Comparison of ENCODE assay signal across 14 mouse cellular contexts in the genomic region with DNA sequence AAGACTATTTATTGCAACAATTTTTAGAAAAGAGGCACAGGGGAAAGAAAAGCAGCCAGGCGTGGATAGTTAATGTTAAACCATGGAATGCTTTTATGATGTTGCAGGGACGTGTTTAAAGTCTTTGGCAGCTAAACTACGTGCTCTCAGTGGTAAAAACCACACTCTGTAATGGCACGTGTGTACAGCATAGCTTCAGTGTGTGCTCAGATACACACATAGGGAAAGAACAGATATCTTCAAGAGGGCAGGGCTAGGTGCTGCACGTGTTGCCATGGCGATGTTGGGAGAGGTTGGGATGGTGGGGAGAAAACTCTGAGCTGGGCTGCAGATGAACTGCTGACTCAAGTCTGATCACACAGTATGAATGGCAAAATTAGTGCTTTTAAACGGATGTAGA.
DNase-seq lines count a peak whose midpoint lies in the region; TF ChIP-seq lines count a peak whose summit lies in the region.
"Had no signal": no experiment of that assay in that cellular context is flagged by ENCODE, and none has a peak within 500 bp of the region (broad histone marks: within the 10 kb centered on the region; RNA-seq: fewer than 3 reads in every experiment).

No protein-coding gene starts in this region.

- H3K36me3 ChIP-seq in liver, adult 2 months (ENCODE audit: control insufficient read depth, insufficient read depth, low read length): no peaks in the 10 kb centered on the region
- H3K36me3 ChIP-seq in embryonic facial prominence, embryonic 10.5 days (replicated peaks): peaks cover 4% of the 10 kb centered on the region; the same call in 1 of the 2 replicates
- H3K36me3 ChIP-seq: limb, embryonic 12.5 days; midbrain, embryonic 13.5 days had no signal

- no peak for TF ChIP-seq POLR2A in liver, adult 2 months (IDR thresholded peaks at IDR 0.05; ENCODE audit: extremely low read depth, insufficient read depth, low read length)
- no peak for TF ChIP-seq POLR2A in bone marrow, adult 2 months (IDR thresholded peaks at IDR 0.05; ENCODE audit: borderline replicate concordance, control insufficient read depth, low read depth, low read length)

- H3K9me3 ChIP-seq in embryonic facial prominence, embryonic 10.5 days: no peaks in the 10 kb centered on the region
- H3K9me3 ChIP-seq: limb, embryonic 12.5 days had no signal

- no peak overlapping the region for H3K4me3 ChIP-seq in liver, adult 2 months (ENCODE audit: insufficient read depth, low read depth, low read length)
- H3K4me3 ChIP-seq in bone marrow, adult 2 months (replicated peaks; ENCODE audit: control insufficient read depth, low read depth, low read length): peak overlapping the region; percentile 4
- no peak overlapping the region for H3K4me3 ChIP-seq in embryonic facial prominence, embryonic 10.5 days
- H3K4me3 ChIP-seq: gastrocnemius, adult 2 months; limb, embryonic 12.5 days; midbrain, embryonic 13.5 days had no signal

- no peak overlapping the region for H3K9ac ChIP-seq in liver, adult 2 months (ENCODE audit: low read depth, low read length)
- H3K9ac ChIP-seq: limb, embryonic 12.5 days; midbrain, embryonic 13.5 days had no signal

- WGBS in liver, adult 2 months: 50% methylated on average over 7 of the region's 7 CpGs
- WGBS in bone marrow, adult 2 months: 87% methylated on average over 7 of the region's 7 CpGs
- 94% methylated on average over 7 of the region's 7 CpGs for WGBS in embryonic facial prominence, embryonic 10.5 days

- peaks cover 47% of the 10 kb centered on the region for H3K79me2 ChIP-seq in liver, adult 2 months (ENCODE audit: control insufficient read depth, insufficient read depth, low read length)

- H3K4me1 ChIP-seq in liver, adult 2 months (ENCODE audit: control insufficient read depth, insufficient read depth, low read length): peaks cover 9% of the 10 kb centered on the region
- peaks cover 9% of the 10 kb centered on the region for H3K4me1 ChIP-seq in bone marrow, adult 2 months (ENCODE audit: control insufficient read depth, insufficient read depth, low read length)
- peaks cover 9% of the 10 kb centered on the region; the same call in 1 of the 2 replicates for H3K4me1 ChIP-seq in embryonic facial prominence, embryonic 10.5 days

- H3K27ac ChIP-seq in liver, adult 2 months (replicated peaks; ENCODE audit: insufficient read depth, low read depth, low read length): no peak overlapping the region
- no peak overlapping the region for H3K27ac ChIP-seq in bone marrow, adult 2 months (ENCODE audit: control insufficient read depth, insufficient read depth, low read depth, low read length, poor library complexity)
- H3K27ac ChIP-seq in embryonic facial prominence, embryonic 10.5 days (replicated peaks): no peak overlapping the region
- H3K27ac ChIP-seq: gastrocnemius, adult 2 months; limb, embryonic 12.5 days; macrophage; midbrain, embryonic 13.5 days had no signal

- no peaks in the 10 kb centered on the region for H3K27me3 ChIP-seq in liver, adult 2 months (ENCODE audit: control insufficient read depth, insufficient read depth, low read length)
- H3K27me3 ChIP-seq in embryonic facial prominence, embryonic 10.5 days (replicated peaks; ENCODE audit: low read depth, poor library complexity, severe bottlenecking): no peaks in the 10 kb centered on the region
- H3K27me3 ChIP-seq: limb, embryonic 12.5 days; midbrain, embryonic 13.5 days had no signal

- DNase-seq in liver, adult 2 months (ENCODE audit: extremely low read depth, low read depth, low spot score): peak; percentile 73
- DNase-seq in liver: no peak
- peak; percentile 84 for DNase-seq in kidney, adult 9 months
- DNase-seq in kidney, postnatal 4 days: peak; percentile 25 to 52
- no peak for DNase-seq in layer of hippocampus, postnatal 36 days
- DNase-seq in embryonic facial prominence, embryonic 10.5 days (ENCODE audit: low spot score): no peak
- no peak for DNase-seq in right cerebral cortex, postnatal 4 days
- DNase-seq: cerebellum, postnatal 25 days; gastrocnemius, adult 2 months; heart, adult 18-20 months had no signal

- no peak for TF ChIP-seq CTCF in liver, adult 2 months (IDR thresholded peaks at IDR 0.05; ENCODE audit: low read depth, low read length)
- no peak for TF ChIP-seq CTCF in bone marrow, adult 2 months (IDR thresholded peaks at IDR 0.05; ENCODE audit: control insufficient read depth, insufficient read depth, low read length)

Comparison
In these comparisons a context has a peak if more than half of its experiments do, and no peak if none do; other contexts are left out.
1. DNase-seq: peak in liver, adult 2 months (single experiment), kidney, adult 9 months (single experiment) and kidney, postnatal 4 days (2 of 2); none in liver (single experiment), layer of hippocampus, postnatal 36 days (0 of 2), embryonic facial prominence, embryonic 10.5 days (single experiment) and right cerebral cortex, postnatal 4 days (single experiment).